Mouse (Mus musculus) hindbrain, embryonic 15.5 days (tissue): ENCODE measurements around the gene Cers5. TPM values are rescaled to one million over a fixed set of nuclear protein-coding genes. Genes with fewer than 3 reads are reported as not detected.
A peak's percentile ranks its signal among the peaks of the same experiment; 100 is the strongest.

ENCODE experiments used
- ATAC-seq: fragments of 200-750 bp; cut with Nextera tagmentation; 2 replicates; pipeline ENCODE4 v1.8.0; 2017; ENCODE audit warnings: low read depth, moderate number of reproducible peaks, moderate TSS enrichment; ENCODE audit not compliant: low FRiP score
- H3K27ac ChIP-seq: fragments of 300-500 bp; sonication (generic); replicated peaks from 2 replicates; pipeline ENCODE4 v1.5.1; 2015; ENCODE audit warnings: mild to moderate bottlenecking, inconsistent platforms
- H3K27me3 ChIP-seq: fragments of 300-500 bp; sonication (generic); 2 replicates; pipeline ENCODE4 v1.6.1; 2015; ENCODE audit warnings: control low read depth, inconsistent platforms
- H3K36me3 ChIP-seq: fragments of 300-500 bp; sonication (generic); 2 replicates; pipeline ENCODE4 v1.6.1; 2015; ENCODE audit warnings: control low read depth, inconsistent platforms
- H3K4me1 ChIP-seq: fragments of 300-500 bp; sonication (generic); replicated peaks from 2 replicates; pipeline ENCODE4 v1.6.1; 2015; ENCODE audit warnings: control low read depth, inconsistent platforms
- H3K4me2 ChIP-seq: fragments of 300-500 bp; sonication (generic); 2 replicates; pipeline ENCODE4 v1.6.1; 2015; ENCODE audit warnings: moderate library complexity, mild to moderate bottlenecking, inconsistent platforms
- H3K4me3 ChIP-seq: fragments of 300-500 bp; sonication (generic); 2 replicates; pipeline ENCODE4 v1.5.1; 2015; ENCODE audit warnings: mild to moderate bottlenecking, inconsistent platforms
- H3K9ac ChIP-seq: fragments of 300-500 bp; sonication (generic); 2 replicates; pipeline ENCODE4 v1.6.1; 2015; ENCODE audit warnings: inconsistent platforms
- H3K9me3 ChIP-seq: fragments of 300-500 bp; sonication (generic); 2 replicates; pipeline ENCODE4 v1.6.1; 2016; ENCODE audit warnings: control low read depth, inconsistent platforms
- WGBS: fragments of 180-500 bp; shearing (Covaris S2); methylation state at CpG from one replicate; pipeline ENCODE4 v1.1.7; 2015; 5-methylcytosine and 5-hydroxymethylcytosine counted together
- polyA plus RNA-seq: library from polyadenylated mRNA; unstranded; fragments of >200 nt; fragmentation: Nextera tagmentation; extraction: Ambion mirVana; gene quantifications from 2 replicates; pipeline ENCODE4 v1.2.1, GENCODE M21; 2015

The Cers5 gene
- polyA plus RNA-seq, 1 experiment from 2014 or later = 89.9 TPM

- WGBS = 62% methylated on average over 13 of the region's 13 CpGs
- Histone ChIP-seq H3K27me3 (no peaks in the 10 kb centered on the region), H3K4me1 (peaks cover 30% of the 10 kb centered on the region), H3K9ac (no peak overlapping the region), H3K36me3 (peaks cover 69% of the 10 kb centered on the region), H3K9me3 (no peaks in the 10 kb centered on the region), H3K27ac (no peak overlapping the region), H3K4me3 (no peak overlapping the region), H3K4me2 (no peak overlapping the region)
- no peak for ATAC-seq
Observed at GRCm38 (mm10) chr15:99712666-99713559, 59.8 kb downstream of the Cers5 start.

GRCm38 (mm10) chr15:99711491-99711890 is 61.2 kb downstream of the Cers5 start:
- H3K4me3 ChIP-seq = no peak overlapping the region
- H3K4me1 ChIP-seq = peaks cover 23% of the 10 kb centered on the region
- no peaks in the 10 kb centered on the region for H3K9me3 ChIP-seq
- no peak for ATAC-seq
- no peak overlapping the region for H3K4me2 ChIP-seq
- H3K36me3 ChIP-seq = peaks cover 82% of the 10 kb centered on the region
- no peak overlapping the region for H3K27ac ChIP-seq
- no peaks in the 10 kb centered on the region for H3K27me3 ChIP-seq
- H3K9ac ChIP-seq = no peak overlapping the region
- WGBS = 78% methylated on average over 3 of the region's 3 CpGs

DNA sequence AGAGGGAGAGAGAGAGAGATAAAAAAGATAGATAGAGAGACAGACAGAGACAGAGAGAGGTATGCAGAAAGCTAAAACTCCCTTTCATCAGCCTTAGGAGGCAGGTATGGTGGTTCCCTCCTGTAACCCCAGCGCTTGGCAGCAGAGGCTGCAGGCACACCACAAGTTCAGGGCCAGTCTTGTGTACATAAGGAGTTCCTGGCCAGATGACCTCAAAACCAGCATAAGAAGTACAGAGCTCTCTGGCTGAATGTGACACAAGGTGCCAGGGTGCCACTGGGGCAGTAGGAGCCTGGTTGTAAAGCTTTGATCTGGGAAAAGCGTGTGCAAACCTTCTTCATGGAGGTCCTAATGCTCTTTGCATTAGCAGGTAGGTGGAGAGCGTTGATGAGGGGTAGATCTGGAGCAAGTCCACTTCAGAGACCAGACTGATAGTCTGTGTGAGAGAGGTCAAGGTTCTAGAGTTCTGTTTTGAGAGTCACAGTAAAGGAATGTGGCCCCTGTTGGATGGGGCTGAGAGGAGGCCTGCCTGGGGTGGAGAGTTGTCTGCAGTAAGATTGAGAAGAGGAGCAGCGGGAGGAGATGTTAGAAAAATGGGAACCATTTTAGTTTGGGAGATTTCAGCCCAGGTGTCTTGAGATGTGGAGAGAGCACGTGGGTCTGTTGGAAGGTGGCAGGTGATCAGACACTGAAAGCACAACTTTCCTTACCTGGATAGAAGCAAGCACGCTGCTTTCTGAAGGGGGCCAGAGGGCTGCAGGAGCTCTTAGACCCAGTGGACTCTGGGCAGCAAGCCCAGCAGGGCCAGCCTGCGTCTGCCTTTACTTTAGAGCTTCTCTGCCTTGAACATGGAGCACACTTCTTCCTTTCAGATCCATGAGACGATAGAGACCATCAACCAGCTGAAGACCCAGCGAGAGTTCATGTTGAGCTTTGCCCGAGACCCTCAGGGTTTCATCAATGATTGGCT is 62.2 kb downstream of the Cers5 start:
- Histone ChIP-seq H3K9ac (no peak overlapping the region), H3K27me3 (no peaks in the 10 kb centered on the region), H3K4me2 (no peak overlapping the region), H3K4me1 (peaks cover 17% of the 10 kb centered on the region), H3K36me3 (peaks cover 89% of the 10 kb centered on the region), H3K27ac (no peak overlapping the region), H3K9me3 (no peaks in the 10 kb centered on the region), H3K4me3 (no peak overlapping the region)
- WGBS = 89% methylated on average over 10 of the region's 10 CpGs
- no peak for ATAC-seq

GRCm38 (mm10) chr15:99708176-99708575 is 64.5 kb downstream of the Cers5 start:
- peaks cover 77% of the 10 kb centered on the region for H3K36me3 ChIP-seq
- no peak overlapping the region for H3K4me2 ChIP-seq
- H3K27ac ChIP-seq = no peak overlapping the region
- H3K4me1 ChIP-seq = peaks cover 24% of the 10 kb centered on the region
- WGBS = 94% methylated on average over 13 of the region's 13 CpGs
- H3K27me3 ChIP-seq = no peaks in the 10 kb centered on the region
- no peak overlapping the region for H3K4me3 ChIP-seq
- no peak for ATAC-seq
- H3K9ac ChIP-seq = no peak overlapping the region
- H3K9me3 ChIP-seq = no peaks in the 10 kb centered on the region

GRCm38 (mm10) chr15:99705440-99706048 is 67.1 kb downstream of the Cers5 start, which contains the start of gene Gm17349:
TSS of gene Gm17349 (minus strand) at chr15:99705490.
- no peak for ATAC-seq
- WGBS = 64% methylated on average over 11 of the region's 11 CpGs
- peak within 1 kb of the TSS; percentile 98 for H3K27ac ChIP-seq

GRCm38 (mm10) chr15:99704881-99705280 is 67.8 kb downstream of the Cers5 start:
- ATAC-seq = no peak
- Histone ChIP-seq H3K4me3 (peak overlapping the region; percentile 83), H3K27ac (peak overlapping the region; percentile 98), H3K36me3 (peaks cover 46% of the 10 kb centered on the region), H3K9ac (peak overlapping the region; percentile 35), H3K9me3 (no peaks in the 10 kb centered on the region), H3K4me1 (peaks cover 33% of the 10 kb centered on the region), H3K27me3 (no peaks in the 10 kb centered on the region), H3K4me2 (peak overlapping the region; percentile 89)
- 18% methylated on average over 7 of the region's 7 CpGs for WGBS

More at GRCm38 (mm10) chr15:99705440-99706048, 67.1 kb downstream of the Cers5 start, which contains the start of gene Gm17349:
- Histone ChIP-seq H3K9ac (peak within 1 kb of the TSS; percentile 35), H3K4me2 (peak within 1 kb of the TSS; percentile 89), H3K27me3 (no peaks in the 10 kb centered on the region), H3K4me3 (peak within 1 kb of the TSS; percentile 83), H3K4me1 (peaks cover 33% of the 10 kb centered on the region), H3K9me3 (no peaks in the 10 kb centered on the region), H3K36me3 (peaks cover 51% of the 10 kb centered on the region)

DNA sequence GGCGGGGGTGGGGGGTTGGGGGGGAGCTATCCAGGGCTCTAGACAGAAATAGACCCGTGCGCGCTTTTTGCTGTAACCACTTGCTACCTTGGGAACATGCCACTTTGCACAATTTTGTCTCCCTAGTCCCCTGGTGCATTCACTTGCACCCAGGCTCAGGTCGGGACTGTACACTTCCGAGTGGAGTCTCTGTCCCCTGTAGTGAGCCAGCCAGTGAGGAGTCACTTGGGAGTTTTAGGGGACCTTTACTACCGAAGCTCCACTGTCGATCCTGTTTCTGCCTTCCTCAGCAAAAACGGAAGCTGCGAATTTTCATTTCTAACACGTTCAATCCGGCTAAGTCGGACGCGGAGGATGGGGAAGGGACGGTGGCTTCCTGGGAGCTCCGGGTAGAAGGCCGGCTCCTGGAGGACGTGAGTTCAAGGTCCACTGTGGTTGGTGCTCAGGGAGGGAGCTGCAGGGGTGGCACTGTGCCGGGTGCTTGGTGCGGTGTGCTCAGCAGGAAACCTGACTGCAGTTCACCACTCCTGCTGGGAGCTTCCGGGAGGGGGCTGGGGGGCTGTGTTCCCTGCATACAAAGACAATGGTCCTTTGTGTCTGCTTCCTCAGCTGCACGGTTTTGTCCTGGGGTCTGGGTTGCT is 68.5 kb downstream of the Cers5 start:
- Histone ChIP-seq H3K27me3 (no peaks in the 10 kb centered on the region), H3K27ac (peak overlapping the region; percentile 98), H3K9me3 (no peaks in the 10 kb centered on the region), H3K4me3 (peak overlapping the region; percentile 83), H3K4me2 (peak overlapping the region; percentile 89), H3K36me3 (peaks cover 39% of the 10 kb centered on the region), H3K9ac (peak overlapping the region; percentile 35), H3K4me1 (peaks cover 33% of the 10 kb centered on the region)
- WGBS = 14% methylated on average over 23 of the region's 23 CpGs
- ATAC-seq = no peak

DNA sequence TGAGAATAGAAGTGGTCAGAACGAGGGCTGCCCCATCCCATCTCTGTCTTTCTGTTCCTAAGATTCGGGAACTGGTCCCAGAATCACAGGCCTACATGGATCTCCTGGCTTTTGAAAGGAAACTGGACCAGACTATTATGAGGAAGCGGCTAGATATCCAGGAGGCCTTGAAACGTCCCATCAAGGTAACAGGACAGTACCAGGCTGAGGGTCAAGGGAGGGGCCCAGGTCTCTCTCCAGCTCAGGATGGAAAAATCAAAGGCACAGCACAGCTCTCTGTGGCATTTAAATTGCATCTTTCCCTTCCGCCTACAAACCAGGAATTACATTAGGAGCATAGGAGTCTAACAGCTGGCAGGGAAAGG is 69.0 kb downstream of the Cers5 start:
- H3K36me3 ChIP-seq = peaks cover 37% of the 10 kb centered on the region
- peak overlapping the region; percentile 89 for H3K4me2 ChIP-seq
- H3K27me3 ChIP-seq = no peaks in the 10 kb centered on the region
- H3K9me3 ChIP-seq = no peaks in the 10 kb centered on the region
- 54% methylated on average over 5 of the region's 5 CpGs for WGBS
- peaks cover 33% of the 10 kb centered on the region for H3K4me1 ChIP-seq
- no peak for ATAC-seq
- peak overlapping the region; percentile 83 for H3K4me3 ChIP-seq
- peak overlapping the region; percentile 96 for H3K9ac ChIP-seq
- H3K27ac ChIP-seq = peak overlapping the region; percentile 98

GRCm38 (mm10) chr15:99703104-99703503 is 69.6 kb downstream of the Cers5 start:
- WGBS = 52% methylated on average over 9 of the region's 9 CpGs
- no peak for ATAC-seq
- Histone ChIP-seq H3K36me3 (peaks cover 36% of the 10 kb centered on the region), H3K4me2 (peak overlapping the region; percentile 89), H3K4me1 (peaks cover 33% of the 10 kb centered on the region), H3K9me3 (no peaks in the 10 kb centered on the region), H3K4me3 (peak overlapping the region; percentile 83), H3K9ac (peak overlapping the region; percentile 96), H3K27ac (peak overlapping the region; percentile 98), H3K27me3 (no peaks in the 10 kb centered on the region)

GRCm38 (mm10) chr15:99701999-99702900 is 70.4 kb downstream of the Cers5 start, which contains the start of gene Smarcd1:
TSS of gene Smarcd1 (plus strand) at chr15:99702129.
- H3K36me3 ChIP-seq = peaks cover 31% of the 10 kb centered on the region
- WGBS = under 1% methylated on average over 70 of the region's 71 CpGs
- peak within 1 kb of the TSS; percentile 89 for H3K4me2 ChIP-seq

More at GRCm38 (mm10) chr15:99701999-99702900, 70.4 kb downstream of the Cers5 start, which contains the start of gene Smarcd1:
- peak; percentile 95 for ATAC-seq
- Histone ChIP-seq H3K4me1 (peaks cover 33% of the 10 kb centered on the region), H3K9me3 (no peaks in the 10 kb centered on the region), H3K9ac (peak within 1 kb of the TSS; percentile 96), H3K4me3 (peak within 1 kb of the TSS; percentile 83), H3K27ac (peak within 1 kb of the TSS; percentile 98), H3K27me3 (no peaks in the 10 kb centered on the region)
